8 mouse cellular contexts compared by ENCODE assay signal in genomic region chr4:48051674-48052121, GRCm38 (mm10). TPM values are rescaled to one million over a fixed set of nuclear protein-coding genes. Genes with fewer than 3 reads are reported as not detected.
DNase-seq lines count a peak whose midpoint lies in the region; ATAC-seq and TF ChIP-seq lines count a peak whose summit lies in the region.
"Had no signal": no experiment of that assay in that cellular context is flagged by ENCODE, and none has a peak within 500 bp of the region (broad histone marks: within the 10 kb centered on the region; RNA-seq: fewer than 3 reads in every experiment).

No protein-coding gene starts in this region.

- H3K4me1 ChIP-seq in megakaryocyte, embryonic 14.5 days, result peaks cover 35% of the 10 kb centered on the region
- peaks cover 34% of the 10 kb centered on the region for H3K4me1 ChIP-seq in forebrain, embryonic 13.5 days
- H3K4me1 ChIP-seq in intestine, postnatal 0 days (replicated peaks; ENCODE audit: control insufficient read depth, insufficient read depth, low read length), result 0 out of 2 replicates have a peak, but pooled peaks cover 8% of the 10 kb centered on the region
- H3K4me1 ChIP-seq in neural tube, embryonic 11.5 days (ENCODE audit: control insufficient read depth, insufficient read depth, low read length), result peaks cover 16% of the 10 kb centered on the region

- no peak overlapping the region for H3K27ac ChIP-seq in forebrain, embryonic 13.5 days
- H3K27ac ChIP-seq in intestine, postnatal 0 days (ENCODE audit: low read depth, low read length), result no peak overlapping the region
- H3K27ac ChIP-seq in neural tube, embryonic 11.5 days (ENCODE audit: low read depth, low read length), result no peak overlapping the region

- ATAC-seq in megakaryocyte, adult 5-6 weeks (ENCODE audit: poor library complexity, severe bottlenecking), result no peak
- ATAC-seq in forebrain, embryonic 13.5 days, result 0 out of 2 replicates have a peak, but pooled peaks have one; percentile 25
- no peak for ATAC-seq in intestine, postnatal 0 days
- no peak for ATAC-seq in neural tube, embryonic 11.5 days (ENCODE audit: insufficient read depth, low FRiP score, low TSS enrichment)

- H3K27me3 ChIP-seq in megakaryocyte, embryonic 14.5 days (replicated peaks), result peaks cover 85% of the 10 kb centered on the region
- peaks cover 73% of the 10 kb centered on the region for H3K27me3 ChIP-seq in forebrain, embryonic 13.5 days
- H3K27me3 ChIP-seq in intestine, postnatal 0 days (replicated peaks; ENCODE audit: control insufficient read depth, insufficient read depth, low read length), result peaks cover 89% of the 10 kb centered on the region
- peaks cover 67% of the 10 kb centered on the region for H3K27me3 ChIP-seq in neural tube, embryonic 11.5 days (ENCODE audit: control insufficient read depth, insufficient read depth, low read length)

- DNase-seq in neural tube, embryonic 11.5 days (ENCODE audit: low spot score), result peak; percentile 39
- DNase-seq in cerebellum, postnatal 14 days, result no peak
- DNase-seq in right cerebral cortex, adult 2 months (ENCODE audit: low spot score in 2 of 2), result no peak

- peak; percentile 25 for TF ChIP-seq CTCF in intestine, postnatal 0 days (IDR thresholded peaks at IDR 0.05; ENCODE audit: low read depth)

- H3K9ac ChIP-seq in forebrain, embryonic 13.5 days, result peak overlapping the region; percentile 50
- no peak overlapping the region for H3K9ac ChIP-seq in intestine, postnatal 0 days (ENCODE audit: low read depth, low read length)
- H3K9ac ChIP-seq in neural tube, embryonic 11.5 days (ENCODE audit: low read length), result peak overlapping the region; percentile 26; the same call in 1 of the 2 replicates

- no peaks in the 10 kb centered on the region for H3K36me3 ChIP-seq in megakaryocyte, embryonic 14.5 days (replicated peaks; ENCODE audit: low read length)
- no peaks in the 10 kb centered on the region for H3K36me3 ChIP-seq in forebrain, embryonic 13.5 days (ENCODE audit: poor library complexity, severe bottlenecking)
- H3K36me3 ChIP-seq in intestine, postnatal 0 days (ENCODE audit: control insufficient read depth, insufficient read depth), result no peaks in the 10 kb centered on the region
- H3K36me3 ChIP-seq in neural tube, embryonic 11.5 days (ENCODE audit: control insufficient read depth, insufficient read depth, low read length), result no peaks in the 10 kb centered on the region; the same call in 1 of the 2 replicates

- peaks cover 10% of the 10 kb centered on the region; the same call in 1 of the 2 replicates for H3K9me3 ChIP-seq in megakaryocyte, embryonic 14.5 days
- H3K9me3 ChIP-seq in forebrain, embryonic 13.5 days (replicated peaks), result no peaks in the 10 kb centered on the region
- H3K9me3 ChIP-seq in intestine, postnatal 0 days (ENCODE audit: control insufficient read depth), result no peaks in the 10 kb centered on the region
- no peaks in the 10 kb centered on the region for H3K9me3 ChIP-seq in neural tube, embryonic 11.5 days (ENCODE audit: control insufficient read depth, low read length)

- peak overlapping the region; percentile 78 for H3K4me3 ChIP-seq in megakaryocyte, embryonic 14.5 days (replicated peaks)
- peak overlapping the region; percentile 39 for H3K4me3 ChIP-seq in forebrain, embryonic 13.5 days
- H3K4me3 ChIP-seq in intestine, postnatal 0 days (ENCODE audit: low read depth, low read length), result peak overlapping the region; percentile 32
- peak overlapping the region; percentile 29 for H3K4me3 ChIP-seq in neural tube, embryonic 11.5 days (ENCODE audit: low read depth, low read length)

- 1% methylated on average over 37 of the region's 37 CpGs for WGBS in forebrain, embryonic 13.5 days
- 2% methylated on average over 31 of the region's 37 CpGs for WGBS in intestine, postnatal 0 days
- under 1% methylated on average over 37 of the region's 37 CpGs for WGBS in neural tube, embryonic 11.5 days

- H3K4me2 ChIP-seq in forebrain, embryonic 13.5 days, result peak overlapping the region; percentile 71
- H3K4me2 ChIP-seq in intestine, postnatal 0 days (replicated peaks; ENCODE audit: low read depth), result peak overlapping the region; percentile 60
- peak overlapping the region; percentile 51 for H3K4me2 ChIP-seq in neural tube, embryonic 11.5 days (ENCODE audit: low read depth)

RNA-seq across cellular contexts. Expression of gene Nr4a3, which starts 6.7 kb away (rescaled TPM):
- 0.42 and 0.75 TPM in 2 replicates for polyA plus RNA-seq in megakaryocyte, embryonic 14.5 days (2012; ENCODE audit: insufficient read depth, low replicate concordance)
- total RNA-seq in megakaryocyte, adult 5-6 weeks (2015), result 1.6 and 2.4 TPM in 2 replicates
- total RNA-seq in megakaryocyte, adult 5-6 weeks (2017), result 0.04 and 0.73 TPM in 2 replicates
- 1.7 and 1.9 TPM in 2 replicates for polyA plus RNA-seq in forebrain, embryonic 13.5 days (2015; fragmentation: Nextera tagmentation; extraction: Ambion mirVana)
- polyA plus RNA-seq in intestine, postnatal 0 days (2015; fragmentation: Nextera tagmentation; extraction: Ambion mirVana), result 0.27 and 0.42 TPM in 2 replicates
- polyA plus RNA-seq in neural tube, embryonic 11.5 days (2014; fragmentation: Nextera tagmentation; extraction: Ambion mirVana), result 0.37 and 0.54 TPM in 2 replicates
- polyA plus RNA-seq: liver, adult 2 months had no signal
